Mouse (Mus musculus): Measurements from ENCODE around the gene Gipc3.
A peak's percentile ranks its signal among the peaks of the same experiment; 100 is the strongest.

The Gipc3 gene

DNA sequence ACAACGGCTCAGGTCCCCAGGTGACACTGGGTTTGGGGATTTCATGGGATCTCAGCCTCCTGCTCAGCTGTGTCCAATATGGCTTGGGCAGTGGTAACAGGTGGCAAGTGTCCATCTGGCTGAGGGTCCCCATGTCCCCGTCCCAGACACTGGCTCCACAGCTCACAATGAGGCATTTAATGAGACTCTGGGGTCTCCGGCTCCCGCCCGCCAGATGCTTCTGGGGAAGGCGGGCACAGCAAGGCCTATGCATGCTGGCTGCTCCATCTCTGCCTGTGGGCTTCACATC, 24.1 kb upstream of the Gipc3 start:
- no peak for DNase-seq (ENCODE audit: low spot score in 2 of 2)

DNA sequence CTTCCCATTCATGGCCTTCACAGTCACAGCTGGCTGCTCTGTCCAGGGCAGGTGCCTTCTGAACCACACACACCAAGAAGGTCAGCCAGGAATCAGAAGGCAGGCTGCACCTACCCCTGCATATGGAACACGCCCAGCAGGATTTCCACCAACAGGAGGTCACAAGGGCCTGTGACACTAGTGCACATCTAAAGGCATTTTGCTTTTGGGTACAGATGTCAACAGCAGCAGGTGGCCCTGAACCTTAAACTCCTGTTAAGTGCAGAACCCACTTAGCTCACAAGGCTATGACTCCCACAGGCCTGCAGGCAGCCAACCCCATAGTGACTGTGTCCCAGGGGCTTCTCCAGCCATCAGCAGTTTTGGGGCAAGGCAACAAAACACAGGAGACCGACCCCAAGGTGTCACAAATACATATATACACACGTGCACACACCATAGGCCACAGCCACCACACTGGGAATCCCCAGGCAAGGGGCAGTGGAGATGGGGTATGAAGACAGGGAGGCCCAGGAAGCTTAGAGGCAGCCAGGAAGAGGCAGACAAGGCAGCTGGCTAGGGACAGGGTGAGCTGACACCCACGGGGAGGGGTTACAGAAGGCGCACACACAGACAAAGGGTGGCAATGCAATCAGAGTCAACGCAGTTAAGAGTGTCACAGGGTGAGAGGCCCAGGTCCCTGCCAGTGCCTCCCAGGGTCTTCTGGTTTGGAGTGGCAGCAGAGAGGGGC, 23.6 kb upstream of the Gipc3 start:
- no peak for DNase-seq (ENCODE audit: low spot score in 2 of 2)

DNA sequence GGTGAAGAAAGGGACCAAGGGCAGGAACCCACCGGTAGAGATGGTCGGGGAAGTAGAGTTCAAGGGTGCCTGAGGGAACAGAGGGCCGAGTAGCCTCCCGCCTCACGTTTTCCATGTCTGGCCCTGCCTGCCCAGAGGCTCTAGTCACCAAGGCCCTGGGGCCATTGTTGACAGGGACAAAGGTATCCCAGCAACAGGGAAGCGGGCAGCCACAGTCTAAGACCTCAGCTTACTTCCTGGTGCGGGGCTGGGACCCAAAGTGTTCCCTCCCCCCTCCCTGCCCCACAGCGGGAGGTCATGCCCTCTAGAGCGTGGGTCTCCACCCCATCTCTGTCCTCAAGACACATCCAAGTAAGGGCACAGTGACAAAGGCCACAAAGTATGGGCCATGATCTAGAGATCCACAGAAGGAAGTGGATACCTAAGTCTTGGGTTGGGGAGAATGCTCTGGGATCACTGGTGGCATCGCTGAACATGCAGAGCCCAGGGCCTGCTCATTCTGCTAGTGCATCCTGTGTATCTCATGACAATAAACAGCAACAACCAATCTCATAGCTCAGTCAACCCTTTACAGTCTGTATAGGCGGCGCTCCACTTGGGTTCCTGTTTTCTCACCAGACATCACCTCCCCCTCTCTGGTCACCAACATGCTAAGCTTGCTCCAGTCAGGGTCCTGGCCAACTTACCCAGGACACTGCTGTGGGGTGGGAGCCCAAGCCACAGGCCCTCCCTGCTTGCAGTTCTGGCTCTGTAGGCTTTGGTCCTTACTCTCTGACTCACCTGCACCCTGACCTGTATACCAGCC, 22.8 kb upstream of the Gipc3 start, which contains the start of gene 4930404N11Rik:
4930404N11Rik (minus strand) TSS at position 145 of the 805 bp plus-strand sequence.
- peak in 1 of 2 experiments; percentile 38 for DNase-seq (ENCODE audit: low spot score in 2 of 2)

DNA sequence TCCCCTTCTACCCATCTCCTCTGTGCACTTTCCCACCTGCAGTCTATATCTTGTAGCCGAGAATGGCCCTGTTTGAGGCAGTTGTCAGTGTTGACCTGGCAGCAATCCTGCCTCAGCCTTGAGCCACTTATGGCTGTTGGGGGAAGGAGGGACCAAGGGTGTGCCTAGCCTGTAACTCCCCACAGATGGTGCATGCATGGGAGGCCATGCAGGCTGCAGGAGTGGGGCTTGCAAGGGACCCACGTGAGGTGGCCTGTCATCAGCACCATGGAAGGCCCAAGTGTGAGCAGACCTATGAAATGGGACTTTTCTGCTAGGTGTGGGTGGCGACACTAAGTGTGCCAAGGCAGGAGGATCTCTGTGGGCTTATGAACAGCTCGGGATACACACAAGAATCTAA, 22.0 kb upstream of the Gipc3 start:
- no peak for DNase-seq (ENCODE audit: low spot score in 2 of 2)

DNA sequence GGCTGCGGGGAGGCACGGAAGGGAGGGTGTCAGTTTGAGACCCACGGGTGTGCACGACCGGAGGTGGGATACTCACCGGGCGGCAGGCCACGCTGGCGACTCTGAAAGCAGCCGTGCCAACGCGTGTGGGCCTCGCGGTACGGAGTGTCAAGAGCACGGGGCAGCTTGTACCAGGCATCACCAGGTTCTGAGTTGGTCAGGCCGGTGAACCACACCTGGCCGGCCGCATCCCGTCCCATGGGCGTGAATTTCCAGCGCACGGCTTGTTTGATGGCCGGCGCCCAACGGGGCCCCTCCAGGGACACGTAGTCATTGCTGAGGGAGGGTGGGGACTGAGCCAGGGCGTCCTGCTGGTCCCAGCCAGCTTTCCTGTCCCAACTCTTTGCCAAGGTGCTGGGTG, 21.6 kb upstream of the Gipc3 start:
- DNase-seq (ENCODE audit: low spot score in 2 of 2) = no peak

DNA sequence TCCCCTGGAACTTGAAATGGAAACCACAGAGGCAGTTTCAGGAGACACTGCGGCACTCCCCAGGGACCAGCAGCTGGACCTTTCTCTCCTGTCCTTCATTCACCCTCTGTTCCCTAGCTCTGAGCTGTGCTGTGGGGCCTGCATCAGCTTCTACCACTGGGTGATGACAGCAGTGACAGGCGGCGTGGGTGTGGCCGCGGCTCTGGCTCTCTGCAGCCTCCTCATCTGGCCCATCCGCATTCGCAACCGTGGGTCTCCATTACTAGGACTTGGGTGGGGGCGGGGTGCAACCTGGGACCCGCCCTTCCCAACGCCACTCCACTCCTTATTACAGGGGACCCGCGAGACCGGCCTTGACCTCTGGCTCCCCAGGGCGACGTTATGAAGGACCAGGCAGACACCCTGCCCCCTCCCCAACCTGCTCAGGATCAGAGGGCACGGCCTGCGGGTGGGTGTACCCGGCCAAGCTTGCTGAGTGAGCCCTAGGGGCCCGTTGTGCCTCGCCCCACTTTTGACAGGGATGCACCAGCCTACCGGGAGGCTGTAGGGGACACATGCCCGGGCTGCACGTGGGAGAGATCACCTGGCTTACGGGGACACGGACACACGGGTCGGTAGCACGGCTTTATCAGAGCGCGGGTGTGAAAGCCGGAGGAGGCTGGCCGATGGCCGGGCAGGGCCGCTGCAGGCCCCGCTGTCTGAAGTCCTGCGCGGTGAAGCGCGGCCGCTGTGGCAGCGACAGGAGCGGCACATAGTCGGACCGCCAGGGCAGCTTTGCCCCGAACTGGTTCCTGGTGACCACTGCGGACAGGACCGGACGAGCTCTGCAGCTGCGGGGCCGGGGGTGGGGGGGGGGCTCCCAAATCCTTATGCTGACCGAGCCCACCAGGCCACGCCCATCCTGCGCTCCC, 20.6 kb upstream of the Gipc3 start:
- DNase-seq (ENCODE audit: low spot score in 2 of 2) = no peak

DNA sequence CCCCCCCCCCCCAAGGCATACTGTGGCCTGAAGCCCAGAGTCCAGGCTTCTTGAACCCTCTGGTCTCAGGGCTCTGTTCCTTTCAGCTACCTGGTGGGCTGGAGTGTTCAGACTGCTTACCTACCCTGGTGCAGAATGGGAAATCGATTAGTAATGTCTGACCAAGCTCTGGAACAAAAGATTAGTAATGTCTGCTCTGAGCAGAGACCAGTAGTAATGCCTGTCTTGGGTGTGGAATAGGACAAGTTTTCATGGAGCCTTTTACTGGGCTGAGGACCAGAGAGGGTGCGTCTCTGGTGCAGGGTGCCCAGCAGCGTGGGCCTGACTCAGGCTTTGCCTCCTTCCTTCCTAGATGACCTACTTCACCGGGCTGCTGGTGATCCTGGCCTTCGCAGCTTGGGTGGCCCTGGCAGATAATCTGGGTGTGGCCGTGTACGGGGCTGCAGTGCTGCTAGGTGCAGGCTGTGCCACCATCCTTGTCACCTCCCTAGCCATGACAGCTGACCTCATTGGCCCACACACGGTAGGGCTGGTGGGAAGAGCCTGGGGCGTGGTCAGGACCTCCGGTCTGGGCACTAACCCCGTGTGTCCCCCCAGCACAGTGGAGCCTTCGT, 19.4 kb upstream of the Gipc3 start:
- DNase-seq (ENCODE audit: low spot score in 2 of 2) = peak; percentile 84 to 88

DNA sequence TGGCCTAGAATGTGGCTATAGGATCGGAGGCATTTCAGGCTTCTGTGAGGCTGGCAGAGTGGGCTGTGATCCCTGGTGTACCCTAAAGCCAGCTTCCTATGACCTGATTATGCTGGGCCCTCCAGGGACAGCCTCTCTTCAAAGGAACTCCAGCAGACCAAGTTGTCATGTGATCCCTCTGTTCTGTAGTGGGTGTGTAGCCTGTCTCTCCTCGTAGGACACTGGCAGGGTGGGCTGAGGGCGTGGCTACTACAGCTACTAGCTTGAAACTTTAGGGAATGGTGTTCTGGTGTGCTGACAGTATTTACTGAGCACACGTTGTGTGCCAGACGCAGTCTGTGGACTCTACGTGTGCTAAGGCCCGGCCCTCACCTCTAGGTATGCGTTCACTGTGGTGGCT, 17.7 kb upstream of the Gipc3 start:
- no peak for DNase-seq (ENCODE audit: low spot score in 2 of 2)

DNA sequence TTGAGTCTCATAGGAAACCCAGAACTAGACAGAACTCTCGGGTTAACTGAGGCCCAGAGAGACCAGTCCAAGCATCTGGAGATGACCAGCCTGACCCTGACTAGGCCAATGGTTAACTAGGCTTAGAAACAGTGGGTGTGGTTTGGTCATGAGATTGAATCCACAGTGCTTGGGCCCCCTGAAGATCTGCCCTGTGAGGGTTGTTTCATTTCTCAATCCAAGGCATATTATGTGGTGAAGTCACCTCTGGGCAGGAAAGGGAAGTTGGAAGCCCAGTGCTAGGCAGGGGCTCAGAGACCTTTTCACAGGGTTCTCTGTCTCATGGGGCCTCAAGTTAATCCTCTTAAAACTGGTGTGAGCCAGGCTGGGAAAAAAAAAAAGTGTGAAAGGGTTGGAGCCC, 15.8 kb upstream of the Gipc3 start:
- DNase-seq (ENCODE audit: low spot score in 2 of 2) = no peak

DNA sequence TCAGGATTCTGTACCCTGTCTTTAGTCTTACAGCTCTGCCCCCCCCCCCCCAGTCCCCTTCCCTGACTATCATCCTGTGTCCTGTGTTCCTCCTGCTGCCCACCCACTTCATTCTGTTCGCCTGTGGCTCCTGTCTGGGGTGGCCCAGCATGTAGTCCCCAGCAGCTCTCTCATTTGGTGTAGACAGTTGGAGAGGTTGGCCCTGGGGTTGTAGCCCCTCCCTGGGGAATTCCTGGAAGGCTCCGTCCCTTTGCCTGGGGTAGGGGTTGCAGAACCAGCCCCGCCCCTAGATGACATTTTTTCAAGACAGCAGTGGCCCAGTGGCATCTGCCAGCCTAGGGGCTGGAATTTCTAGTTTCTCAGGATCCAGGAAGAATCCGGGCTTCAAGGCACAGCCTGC, 15.1 kb upstream of the Gipc3 start:
- DNase-seq (ENCODE audit: low spot score in 2 of 2) = peak in 1 of 2 experiments; percentile 69

DNA sequence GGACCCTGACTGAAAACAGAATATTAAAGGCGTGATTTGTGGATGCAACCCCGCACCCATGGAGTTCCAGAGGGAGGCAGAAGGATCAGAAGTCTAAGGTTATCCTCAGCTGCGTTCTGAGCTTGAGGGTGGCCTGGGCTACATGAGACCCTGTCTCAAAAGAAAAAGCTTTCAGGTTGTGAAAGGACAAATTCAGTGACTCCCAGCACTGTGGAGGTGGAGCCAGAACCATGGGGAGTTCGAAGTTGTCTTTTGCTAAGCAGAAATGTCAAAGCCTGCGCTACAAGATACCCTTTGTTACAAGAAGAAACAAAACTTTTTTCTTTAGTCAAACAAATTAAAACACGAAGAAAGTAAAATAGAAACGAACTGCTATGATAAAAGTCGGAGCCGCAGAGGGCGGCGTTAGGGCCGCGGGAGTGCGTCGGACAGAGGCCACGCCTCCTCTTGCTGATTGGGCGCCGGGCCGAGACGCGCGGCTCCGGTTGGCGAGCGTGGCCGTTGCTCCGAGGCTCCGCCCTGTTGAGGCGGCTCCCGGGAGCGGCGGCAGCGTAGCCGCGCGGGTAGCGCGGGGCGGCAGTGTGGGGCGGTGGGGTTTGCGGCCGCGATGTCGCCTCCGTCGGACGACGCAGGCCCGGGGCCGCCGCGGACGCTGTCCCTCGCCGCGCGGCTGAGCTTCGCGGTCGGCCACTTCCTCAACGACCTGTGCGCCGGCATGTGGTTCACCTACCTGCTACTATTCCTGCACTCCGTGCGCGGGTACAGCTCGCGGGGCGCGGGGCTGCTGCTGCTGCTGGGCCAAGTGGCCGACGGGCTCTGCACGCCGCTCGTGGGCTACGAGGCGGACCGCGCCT, 14.2 kb upstream of the Gipc3 start, which contains the start of gene Mfsd12:
Mfsd12 (plus strand) TSS at position 501 of the 854 bp plus-strand sequence.
- peak; percentile 92 to 96 for DNase-seq (ENCODE audit: low spot score in 2 of 2)

DNA sequence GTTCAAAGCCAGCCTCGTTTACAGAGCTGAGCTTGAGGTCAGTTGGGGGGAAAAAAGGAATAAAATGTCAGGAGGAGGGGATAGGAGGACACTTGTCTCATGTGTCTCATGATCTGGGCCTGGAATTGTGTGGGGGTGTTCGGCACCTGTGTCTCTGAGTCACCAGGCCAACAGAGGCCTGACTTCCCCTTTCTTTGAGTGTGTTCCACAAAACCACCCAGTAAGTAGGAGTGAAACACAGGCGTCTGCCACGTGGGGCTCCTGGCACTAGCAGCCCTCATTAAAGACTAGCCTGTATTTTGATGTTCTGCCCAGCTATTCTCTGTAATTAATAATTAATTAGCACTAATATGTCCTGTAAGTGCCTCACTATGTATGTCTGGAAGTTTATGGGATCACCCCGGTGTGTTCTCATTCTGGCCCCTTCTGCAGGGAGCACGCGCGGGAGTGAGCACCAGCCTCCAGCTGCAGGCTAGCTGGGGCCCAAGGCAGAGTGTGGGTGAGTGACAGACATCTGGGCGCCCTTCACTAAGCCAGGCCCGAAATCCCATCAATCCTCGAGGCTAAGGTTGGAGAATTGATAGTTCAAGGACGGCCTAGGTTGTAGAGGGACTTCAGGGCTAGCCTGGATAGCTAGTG, 13.4 kb upstream of the Gipc3 start:
- DNase-seq (ENCODE audit: low spot score in 2 of 2) = no peak

DNA sequence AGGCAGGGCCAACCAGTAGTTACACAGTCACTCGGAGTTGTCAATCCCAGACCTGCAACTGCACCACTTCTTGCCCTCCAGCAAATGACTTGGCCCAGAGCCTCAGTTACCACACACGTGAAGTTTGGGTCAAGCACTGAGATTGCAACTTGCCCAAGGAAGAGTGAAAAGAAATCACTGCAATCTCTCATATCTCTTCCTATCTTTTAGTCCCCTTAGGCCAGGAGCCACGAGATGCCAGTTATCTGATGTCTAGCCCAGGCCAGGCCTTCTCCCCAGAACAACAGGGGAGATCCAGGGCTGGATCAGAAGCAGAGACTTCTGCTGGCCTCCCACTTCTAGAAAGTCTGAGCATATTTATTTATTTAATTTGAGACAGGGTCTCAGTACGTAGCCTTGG, 12.5 kb upstream of the Gipc3 start:
- no peak for DNase-seq (ENCODE audit: low spot score in 2 of 2)

DNA sequence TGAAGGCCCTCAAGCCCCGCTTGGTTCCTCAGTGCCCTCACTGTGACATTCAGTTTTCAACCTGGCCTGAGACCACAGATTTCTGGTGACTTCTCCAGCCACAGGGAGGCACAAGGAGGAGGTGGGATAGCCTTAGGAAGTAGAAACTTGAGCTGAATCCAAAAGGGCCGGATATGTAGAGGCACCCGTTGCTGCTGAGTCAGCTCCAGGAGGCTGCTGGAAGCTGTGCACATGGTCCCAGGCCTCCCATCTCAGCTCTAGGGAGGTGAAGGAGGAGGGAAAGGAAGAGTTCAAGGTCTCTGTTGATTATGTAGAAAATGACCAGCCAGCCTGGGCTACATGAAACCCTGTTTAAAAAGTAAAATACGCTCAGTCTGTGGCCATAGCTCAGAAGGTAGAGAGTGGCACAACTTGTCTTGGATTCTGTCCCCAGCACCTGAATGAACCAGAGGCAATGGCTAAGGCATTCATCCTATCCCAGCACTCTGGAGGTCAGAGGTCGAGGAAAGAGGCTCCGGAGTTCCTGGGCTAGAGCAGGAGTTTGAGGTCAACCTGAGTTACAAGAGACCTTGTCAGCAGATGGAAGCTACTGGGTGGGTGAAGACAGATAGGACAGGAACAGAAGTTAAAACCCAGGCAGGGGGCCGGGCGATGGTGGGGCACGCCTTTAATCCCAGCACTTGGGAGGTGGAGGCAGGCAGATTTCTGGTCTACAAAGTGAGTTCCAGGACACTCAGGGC, 11.8 kb upstream of the Gipc3 start:
- DNase-seq (ENCODE audit: low spot score in 2 of 2) = no peak

DNA sequence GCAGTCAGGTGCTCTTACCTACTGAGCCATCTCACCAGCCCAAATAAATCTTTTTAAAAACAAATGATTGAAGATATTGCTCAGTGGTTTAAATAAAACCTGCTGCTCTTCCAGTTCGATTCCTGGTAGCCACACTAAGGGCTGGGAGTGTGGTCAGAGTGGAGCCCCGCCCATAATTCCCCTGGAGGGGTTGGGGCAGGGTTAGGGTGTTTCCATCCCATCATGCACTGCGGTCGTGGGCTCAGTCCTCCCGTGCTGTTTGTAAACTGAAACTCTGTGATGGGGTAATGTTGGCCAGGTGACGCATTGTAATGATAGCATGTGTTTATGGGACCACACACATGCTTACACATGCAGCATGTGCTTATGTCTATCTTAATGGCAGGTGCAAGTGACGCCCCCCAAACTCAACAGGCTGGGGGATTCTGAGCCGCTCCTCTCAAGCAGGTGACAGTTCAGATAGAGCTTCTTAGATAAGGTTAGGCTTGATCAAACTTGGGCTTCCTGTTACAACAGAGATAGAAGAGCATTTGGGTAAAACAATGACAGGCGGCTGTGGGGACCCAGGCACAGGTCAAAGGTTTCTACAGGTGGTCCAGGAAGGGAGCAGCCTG, 8.7 kb upstream of the Gipc3 start:
- peak; percentile 78 to 85 for DNase-seq (ENCODE audit: low spot score in 2 of 2)

DNA sequence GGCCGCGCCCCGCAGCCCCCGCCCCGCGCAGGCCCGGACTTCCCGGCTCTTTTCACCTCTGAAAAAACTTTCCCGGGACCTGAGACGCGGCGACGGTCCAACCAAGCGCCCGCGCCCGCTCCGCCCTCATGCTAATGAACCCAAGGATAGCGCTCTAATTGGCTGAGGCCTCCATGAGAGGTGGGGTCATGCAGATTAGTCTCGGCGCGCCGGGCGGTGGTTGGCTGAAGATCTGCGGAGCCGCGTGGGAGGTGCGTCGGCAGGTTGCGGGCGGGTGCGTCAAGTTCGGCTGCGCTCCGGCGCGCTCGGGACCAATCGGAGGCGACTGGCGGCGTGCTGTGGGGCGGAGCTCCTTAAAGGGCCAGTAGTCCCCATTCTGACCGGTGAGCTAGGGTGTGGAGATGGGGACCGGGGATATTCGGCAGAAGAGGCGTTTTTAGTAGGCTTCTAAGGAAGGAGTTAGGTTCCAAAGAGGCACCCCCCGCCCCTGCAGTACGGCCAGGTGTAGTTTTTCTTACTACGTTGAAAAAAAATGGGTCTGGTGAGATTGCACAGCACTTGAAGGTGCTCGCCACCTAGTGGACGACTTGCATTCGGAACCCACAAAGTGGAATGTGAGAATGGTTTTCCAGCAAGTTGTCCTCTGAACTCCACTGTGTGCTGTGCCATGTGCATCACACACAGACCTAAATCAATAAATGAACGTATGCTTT, 7.4 kb upstream of the Gipc3 start, which contains the start of gene Hmg20b:
Hmg20b (minus strand) TSS at position 130 of the 713 bp plus-strand sequence.
- peak; percentile 99 for DNase-seq (ENCODE audit: low spot score in 2 of 2)

DNA sequence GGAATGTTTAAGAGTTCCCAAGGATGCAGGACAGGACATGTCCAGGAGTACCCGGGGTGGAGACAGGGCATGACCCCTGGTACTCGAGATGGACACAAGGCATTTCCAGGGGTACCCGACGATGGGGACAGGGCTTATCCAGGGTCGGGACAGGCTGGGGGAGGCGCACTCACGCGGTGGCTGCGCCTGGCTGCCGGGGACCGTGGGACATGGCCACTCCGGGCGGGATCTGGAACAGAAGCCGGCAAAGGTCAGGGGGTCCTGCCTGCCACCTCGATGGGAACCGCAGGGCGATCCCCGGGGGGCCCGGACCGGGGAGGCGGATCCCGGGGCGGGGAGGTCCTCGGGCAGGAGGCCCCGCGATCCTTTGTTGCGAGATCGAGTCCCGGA, 6.9 kb upstream of the Gipc3 start:
- DNase-seq (ENCODE audit: low spot score in 2 of 2) = no peak

DNA sequence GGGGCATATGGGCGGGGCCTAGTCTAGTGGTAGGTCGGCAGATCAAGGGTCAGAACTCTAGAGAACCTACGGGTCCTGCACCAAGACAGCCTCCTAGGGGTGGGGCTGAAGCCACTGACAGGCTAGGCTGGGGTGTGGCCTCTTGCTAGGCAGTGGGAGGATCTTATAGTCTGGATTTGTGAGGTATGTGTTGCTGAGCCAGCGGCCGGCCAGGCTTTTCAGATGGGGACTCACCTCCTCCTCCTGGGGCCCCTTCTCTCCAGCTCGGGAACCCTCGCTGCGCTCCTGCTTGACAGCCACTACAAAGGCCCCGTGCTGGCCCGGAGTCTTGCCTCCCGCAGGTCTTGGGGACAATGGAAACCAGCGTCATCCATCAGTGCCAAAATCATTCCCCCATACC, 6.1 kb upstream of the Gipc3 start:
- peak in 1 of 2 experiments; percentile 69 for DNase-seq (ENCODE audit: low spot score in 2 of 2)

Data from spleen, postnatal 4 days (tissue).